In the genomic region with DNA sequence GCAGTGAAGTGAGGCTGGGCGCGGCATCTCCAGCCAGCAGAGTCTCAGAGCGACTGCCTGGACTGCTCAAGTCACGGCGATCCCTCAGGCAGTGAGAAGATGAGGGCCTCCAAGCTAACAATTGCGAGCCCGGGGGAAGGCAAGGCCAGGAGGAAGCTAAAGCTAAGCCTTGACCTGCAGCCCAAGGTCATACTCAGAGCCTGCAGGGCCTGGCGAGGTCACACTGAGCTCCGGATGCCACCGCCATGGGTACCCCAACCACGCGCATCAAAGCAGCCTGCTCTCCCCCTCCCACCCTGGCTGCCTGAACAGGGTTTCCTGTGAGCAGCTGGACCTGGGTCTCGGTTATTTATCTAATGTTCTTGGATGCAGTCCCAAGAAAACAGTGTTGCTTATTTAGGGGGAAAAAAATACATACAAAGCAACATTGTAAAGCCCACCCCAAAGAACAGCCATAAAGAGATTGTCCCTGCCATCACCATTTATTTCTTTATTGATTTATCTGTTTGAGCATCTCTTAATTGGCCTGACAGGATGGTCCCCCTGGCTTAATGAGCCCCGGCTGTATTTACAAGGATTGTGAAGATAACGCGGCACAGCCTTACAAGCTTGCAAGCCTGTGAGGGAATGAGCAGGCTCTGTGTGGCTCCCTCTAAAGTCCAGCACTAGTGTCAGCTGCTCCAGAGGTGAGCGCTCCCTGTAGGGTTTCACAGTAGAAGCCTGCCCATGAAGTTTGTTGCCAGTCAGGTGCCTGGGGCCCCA, we compare ENCODE assay signal across 10 mouse cellular contexts.
A peak's percentile ranks its signal among the peaks of the same experiment; 100 is the strongest.
DNase-seq lines count a peak whose midpoint lies in the region; ATAC-seq and TF ChIP-seq lines count a peak whose summit lies in the region.
"Had no signal": no experiment of that assay in that cellular context is flagged by ENCODE, and none has a peak within 500 bp of the region (broad histone marks: within the 10 kb centered on the region; RNA-seq: fewer than 3 reads in every experiment).

No protein-coding gene starts in this region.

- intact Hi-C loops in left cerebral cortex, postnatal 36 days (cut with DNase I), result no loop called here

- H3K27ac ChIP-seq in embryonic facial prominence, embryonic 14.5 days (replicated peaks; ENCODE audit: low read depth, low read length), result no peak overlapping the region
- H3K27ac ChIP-seq in intestine, postnatal 0 days (ENCODE audit: low read depth, low read length), result no peak overlapping the region
- H3K27ac ChIP-seq: left cerebral cortex, adult 2 months had no signal

- H3K4me2 ChIP-seq in embryonic facial prominence, embryonic 14.5 days (ENCODE audit: low read depth, low read length), result peak overlapping the region; percentile 28
- H3K4me2 ChIP-seq in intestine, postnatal 0 days (replicated peaks; ENCODE audit: low read depth), result no peak overlapping the region

- H3K4me1 ChIP-seq in embryonic facial prominence, embryonic 14.5 days (ENCODE audit: control insufficient read depth, insufficient read depth, low read length), result peaks cover 32% of the 10 kb centered on the region
- no peaks in the 10 kb centered on the region for H3K4me1 ChIP-seq in intestine, postnatal 0 days (replicated peaks; ENCODE audit: control insufficient read depth, insufficient read depth, low read length)

- no peak overlapping the region for H3K4me3 ChIP-seq in embryonic facial prominence, embryonic 14.5 days (ENCODE audit: low read depth, low read length)
- H3K4me3 ChIP-seq in intestine, postnatal 0 days (ENCODE audit: low read depth, low read length), result no peak overlapping the region
- H3K4me3 ChIP-seq: left cerebral cortex, adult 2 months had no signal

- no peaks in the 10 kb centered on the region for H3K36me3 ChIP-seq in embryonic facial prominence, embryonic 14.5 days (ENCODE audit: control insufficient read depth, insufficient read depth, low read length)
- no peaks in the 10 kb centered on the region for H3K36me3 ChIP-seq in intestine, postnatal 0 days (ENCODE audit: control insufficient read depth, insufficient read depth)

- no peaks in the 10 kb centered on the region for H3K9me3 ChIP-seq in embryonic facial prominence, embryonic 14.5 days (ENCODE audit: control insufficient read depth, low read length)
- no peaks in the 10 kb centered on the region for H3K9me3 ChIP-seq in intestine, postnatal 0 days (ENCODE audit: control insufficient read depth)

- peak; percentile 30 for TF ChIP-seq CTCF in intestine, postnatal 0 days (IDR thresholded peaks at IDR 0.05; ENCODE audit: low read depth)

- peak; percentile 43 for DNase-seq in kidney, postnatal 10 days
- no peak for DNase-seq in kidney, adult 18-20 months
- DNase-seq in embryonic facial prominence, embryonic 14.5 days (ENCODE audit: low spot score), result peak; percentile 62
- DNase-seq in retina, postnatal 1 day, result peak; percentile 68
- DNase-seq in cerebellum, adult 11-12 months, result no peak
- no peak for DNase-seq in left cerebral cortex, postnatal 36 days (ENCODE audit: low spot score in 2 of 2)
- DNase-seq: cerebellum, adult 9-10 months; gastrocnemius, postnatal 10 days had no signal

- H3K9ac ChIP-seq in embryonic facial prominence, embryonic 14.5 days (ENCODE audit: low read depth, low read length), result no peak overlapping the region
- H3K9ac ChIP-seq in intestine, postnatal 0 days (ENCODE audit: low read depth, low read length), result no peak overlapping the region

- H3K27me3 ChIP-seq in embryonic facial prominence, embryonic 14.5 days (replicated peaks; ENCODE audit: control insufficient read depth, insufficient read depth, low read length), result no peaks in the 10 kb centered on the region
- no peaks in the 10 kb centered on the region for H3K27me3 ChIP-seq in intestine, postnatal 0 days (replicated peaks; ENCODE audit: control insufficient read depth, insufficient read depth, low read length)

- 0 out of 2 replicates have a peak, but pooled peaks have one; percentile 16 for ATAC-seq in embryonic facial prominence, embryonic 14.5 days (ENCODE audit: low read depth)
- ATAC-seq in intestine, postnatal 0 days, result no peak

- 23% methylated on average over 17 of the region's 17 CpGs for WGBS in embryonic facial prominence, embryonic 14.5 days
- WGBS in intestine, postnatal 0 days, result 17% methylated on average over 17 of the region's 17 CpGs

Comparison
In these comparisons a context has a peak if more than half of its experiments do, and no peak if none do; other contexts are left out.
1. DNase-seq: peak in kidney, postnatal 10 days (single experiment), embryonic facial prominence, embryonic 14.5 days (single experiment) and retina, postnatal 1 day (single experiment); none in kidney, adult 18-20 months (single experiment), cerebellum, adult 11-12 months (single experiment) and left cerebral cortex, postnatal 36 days (0 of 2).